Mouse (Mus musculus): ENCODE data around the gene Dhrs2.
A peak's percentile ranks its signal among the peaks of the same experiment; 100 is the strongest.

Gene Dhrs2

DNA sequence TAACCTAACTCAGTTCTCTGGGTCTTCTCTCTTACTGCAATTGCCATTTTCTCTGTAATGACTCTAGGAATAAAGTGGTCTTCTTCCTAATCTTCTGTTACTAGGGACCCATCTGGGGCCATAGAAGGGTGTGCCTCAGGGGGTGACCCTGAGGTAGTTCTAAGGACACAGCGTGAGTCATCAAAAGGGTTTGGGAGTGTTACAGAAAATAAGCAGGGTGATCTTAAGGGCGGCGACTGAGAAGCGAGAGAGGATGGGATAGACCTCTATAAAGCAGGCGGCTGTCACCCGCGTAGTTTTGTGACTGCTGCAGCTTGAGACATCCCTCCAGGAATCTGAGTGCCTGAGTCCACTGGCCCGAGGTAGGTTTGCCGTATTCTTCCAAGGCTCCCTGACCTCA is at the start of gene Dhrs2:
TSS of gene Dhrs2 (plus strand) at position 301 of the 400 bp plus-strand sequence.
- DNase-seq = no peak

DNA sequence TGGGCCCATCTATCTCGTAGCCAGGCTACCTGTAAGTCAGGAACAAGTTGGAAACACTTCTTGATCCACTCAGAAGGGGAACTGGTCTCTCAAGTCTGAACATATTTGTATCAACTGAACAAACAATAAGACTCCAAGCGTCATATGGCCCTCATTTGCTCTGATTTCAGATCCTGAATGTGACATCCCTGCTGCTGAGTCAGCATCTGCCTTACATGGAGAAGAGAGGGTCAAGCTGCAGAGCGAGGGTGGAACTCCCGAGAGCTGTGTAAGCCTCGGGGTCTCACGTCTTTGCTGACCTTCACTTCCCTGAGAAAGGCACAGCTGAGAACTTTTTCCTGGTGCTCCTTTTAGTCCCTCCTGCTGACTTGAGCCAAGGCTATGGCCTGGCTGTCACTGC is 47.6 kb upstream of the Dhrs2 start:
- no peak for DNase-seq

DNA sequence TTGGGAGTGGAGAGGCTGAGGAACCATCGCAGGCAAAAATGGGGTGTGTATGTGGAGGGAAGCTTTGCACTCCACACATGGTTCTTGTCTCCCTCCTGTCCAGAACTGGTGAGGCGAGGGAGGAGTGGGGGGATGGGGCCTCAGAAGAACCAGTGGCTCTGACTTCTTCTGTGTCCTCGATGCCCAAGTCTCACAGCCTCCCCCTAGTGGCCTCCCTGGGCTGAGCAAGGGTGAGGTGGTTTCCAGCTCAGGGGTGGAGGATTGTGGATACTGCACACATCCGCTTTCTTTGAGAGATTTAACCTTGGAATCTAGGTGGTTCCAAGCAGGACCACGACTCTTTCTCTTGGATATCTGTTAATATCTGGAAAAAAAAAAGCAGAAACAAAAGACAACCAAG is 44.5 kb upstream of the Dhrs2 start:
- DNase-seq = peak; percentile 78 to 81

DNA sequence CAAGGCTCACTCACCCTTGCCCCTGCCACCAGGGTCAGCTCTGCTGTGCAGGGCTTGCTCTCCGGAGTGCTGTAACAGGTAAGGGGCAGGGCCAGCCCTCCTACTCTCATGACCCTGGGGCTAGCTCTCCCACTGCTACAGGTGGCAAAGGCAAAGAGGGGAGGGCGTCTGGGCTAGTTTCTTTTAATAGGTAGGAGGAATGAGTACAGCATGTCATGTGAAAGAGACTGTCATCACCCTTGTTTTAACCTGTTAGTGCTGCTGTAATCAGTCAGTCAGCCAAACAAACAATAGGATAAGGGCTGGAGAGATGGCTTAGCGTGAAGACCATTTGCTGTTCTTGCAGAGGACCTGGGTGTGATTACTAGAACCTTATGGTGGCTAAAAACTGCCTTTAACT is 40.9 kb upstream of the Dhrs2 start:
- DNase-seq = no peak

DNA sequence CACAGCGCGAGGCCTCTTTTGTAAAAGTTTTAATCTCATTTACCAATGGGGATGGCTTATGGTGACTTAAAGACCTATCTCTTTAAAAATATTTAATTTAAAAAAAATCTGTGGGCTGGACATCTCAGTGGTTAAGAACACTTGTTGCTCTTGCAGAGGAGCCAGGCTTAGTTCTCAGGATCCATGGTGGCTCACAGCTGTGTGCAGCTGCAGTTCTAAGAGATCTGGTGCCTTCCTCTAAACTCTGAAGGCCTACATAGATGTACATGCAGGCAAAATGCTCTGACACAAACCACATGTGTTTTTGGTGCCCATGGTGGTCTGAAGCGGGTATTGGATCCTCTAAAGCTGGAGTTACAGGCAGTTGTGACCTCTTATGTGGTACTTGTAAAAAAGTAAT is 38.6 kb upstream of the Dhrs2 start:
- DNase-seq = no peak

DNA sequence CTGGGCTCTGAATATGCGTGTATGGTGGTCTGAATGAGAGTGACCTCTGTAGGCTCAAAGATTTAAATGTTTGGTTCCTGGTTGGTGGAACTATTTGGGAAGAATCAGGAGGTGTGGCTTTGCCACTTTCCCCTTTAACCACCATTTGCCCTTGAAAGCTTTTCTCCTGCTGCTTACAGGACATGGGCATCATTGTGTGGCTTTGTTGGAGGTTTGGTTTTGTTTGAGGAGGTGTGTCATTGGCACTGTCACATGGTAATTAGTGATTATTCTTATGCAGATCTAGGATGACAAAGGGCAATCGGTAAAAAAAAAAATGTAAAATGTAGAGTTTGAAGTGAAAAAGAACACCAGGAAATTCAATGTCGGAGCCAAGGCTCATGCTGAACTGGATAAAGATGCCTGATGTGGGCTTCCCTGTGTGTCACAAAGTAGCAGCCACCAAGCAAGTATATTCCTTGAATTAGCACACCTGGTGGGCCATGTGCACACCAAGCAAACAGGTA is 37.1 kb upstream of the Dhrs2 start:
- no peak for DNase-seq

DNA sequence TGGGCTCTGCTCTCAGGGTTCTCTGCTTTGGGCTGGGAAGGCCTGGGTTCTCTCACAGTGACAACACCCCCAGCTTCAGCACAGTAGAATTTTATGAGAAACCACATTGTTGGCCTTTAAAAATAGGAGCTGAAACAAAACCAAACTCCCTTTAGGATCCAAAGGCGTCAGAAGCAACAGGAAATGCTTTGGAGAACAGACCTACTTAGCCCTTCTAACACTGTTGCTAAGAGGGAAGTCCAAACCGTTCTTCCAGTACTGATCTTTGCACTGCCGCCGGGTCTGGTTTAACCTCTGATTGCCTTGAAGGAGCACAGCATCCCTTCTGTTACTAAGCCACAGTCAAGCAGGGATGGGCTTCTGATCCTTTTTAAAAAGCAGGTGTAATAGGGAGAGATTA is 33.3 kb upstream of the Dhrs2 start:
- DNase-seq = no peak

DNA sequence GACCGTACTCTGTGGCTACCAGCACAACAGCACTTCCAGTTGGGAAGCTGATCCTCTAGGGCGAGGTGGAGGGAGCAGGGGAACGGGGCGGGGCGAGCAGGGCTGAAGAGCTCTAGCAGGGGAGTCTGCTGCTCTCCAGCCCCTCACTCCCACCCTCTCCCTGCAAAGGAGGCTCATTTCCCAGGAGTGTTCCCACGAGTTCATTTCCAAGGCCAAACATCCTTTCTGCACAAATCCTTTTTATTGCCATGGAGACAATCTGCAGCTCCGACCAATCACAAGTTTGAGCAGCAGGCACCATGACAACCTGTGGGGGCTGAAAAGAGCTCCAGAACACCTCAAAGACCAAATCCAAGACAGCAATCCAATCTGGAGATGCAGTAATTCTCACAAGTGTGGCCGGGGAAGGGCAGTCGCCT is 32.4 kb upstream of the Dhrs2 start:
- DNase-seq = no peak

DNA sequence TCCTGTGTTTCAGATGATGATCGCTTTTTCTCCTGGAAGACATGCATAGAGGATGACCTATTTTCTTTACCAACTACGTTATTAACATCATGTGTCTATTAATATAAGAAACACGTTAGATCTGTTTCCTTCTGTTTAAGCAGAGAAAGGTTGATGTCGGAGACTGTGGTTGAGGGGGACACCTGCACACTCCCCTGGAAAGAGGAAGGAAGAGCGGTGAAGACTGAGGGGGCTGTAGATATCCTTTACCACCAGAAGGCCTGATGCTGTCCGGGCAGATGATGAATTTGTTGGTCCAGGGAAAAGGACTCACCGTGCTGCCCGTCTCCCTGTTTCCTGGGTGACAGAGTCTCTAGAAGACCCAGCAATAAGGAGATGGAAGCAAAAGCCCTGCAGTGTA is 28.5 kb upstream of the Dhrs2 start:
- no peak for DNase-seq

DNA sequence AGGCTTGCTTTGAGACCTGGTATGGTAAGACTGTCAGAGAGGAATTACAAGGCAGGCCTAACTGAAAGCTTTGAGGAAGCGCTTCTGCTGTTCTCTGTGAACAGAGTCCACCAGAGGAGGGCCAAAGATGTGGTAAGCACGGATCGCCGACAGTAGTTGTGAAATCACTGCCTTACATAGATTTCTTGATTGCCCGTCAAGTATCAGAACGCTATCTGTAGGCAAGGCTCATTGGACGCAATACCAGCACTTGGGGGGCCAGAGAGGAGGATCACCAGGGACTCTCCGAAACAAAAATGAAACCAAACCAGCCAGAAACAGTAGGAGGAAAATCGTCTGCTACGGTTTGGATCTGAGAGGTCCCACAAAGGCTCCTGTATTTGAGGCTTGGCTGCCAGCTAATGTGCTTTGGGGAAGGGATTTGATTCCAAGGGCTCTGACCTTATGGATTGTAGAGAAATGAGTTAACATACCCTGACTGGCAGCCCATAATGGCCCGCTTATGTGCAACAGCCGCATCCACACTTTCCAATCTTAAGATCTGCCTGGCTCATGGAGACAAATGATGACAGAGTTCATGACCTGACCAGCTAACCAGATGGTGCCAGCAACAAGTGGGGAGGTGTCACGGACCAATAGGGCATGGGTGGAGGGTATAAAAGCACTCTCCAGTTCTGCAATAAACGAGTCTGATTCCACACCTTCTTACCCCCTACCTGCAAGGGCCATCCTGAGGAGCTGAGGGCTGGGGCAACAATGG is 27.8 kb upstream of the Dhrs2 start:
- no peak for DNase-seq

DNA sequence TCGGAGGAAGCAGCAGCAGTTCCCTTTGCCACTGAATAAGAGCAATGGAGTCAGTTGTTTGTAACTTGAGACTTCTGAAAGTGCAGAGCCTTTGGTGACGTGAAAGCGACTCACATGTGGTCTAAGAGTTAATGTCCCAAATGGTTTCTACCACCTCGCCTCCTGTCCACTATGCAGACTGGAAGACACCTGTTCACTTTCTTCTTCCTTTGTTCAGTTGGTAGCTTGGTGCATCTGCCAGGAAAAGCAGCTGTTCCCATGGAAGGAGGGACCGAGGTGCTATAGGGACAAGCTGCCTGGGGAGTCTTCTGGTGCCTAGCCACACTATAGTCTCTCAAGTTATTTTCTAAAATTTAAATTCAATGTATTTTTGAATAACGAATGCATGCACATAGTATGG is 27.0 kb upstream of the Dhrs2 start:
- DNase-seq = no peak

DNA sequence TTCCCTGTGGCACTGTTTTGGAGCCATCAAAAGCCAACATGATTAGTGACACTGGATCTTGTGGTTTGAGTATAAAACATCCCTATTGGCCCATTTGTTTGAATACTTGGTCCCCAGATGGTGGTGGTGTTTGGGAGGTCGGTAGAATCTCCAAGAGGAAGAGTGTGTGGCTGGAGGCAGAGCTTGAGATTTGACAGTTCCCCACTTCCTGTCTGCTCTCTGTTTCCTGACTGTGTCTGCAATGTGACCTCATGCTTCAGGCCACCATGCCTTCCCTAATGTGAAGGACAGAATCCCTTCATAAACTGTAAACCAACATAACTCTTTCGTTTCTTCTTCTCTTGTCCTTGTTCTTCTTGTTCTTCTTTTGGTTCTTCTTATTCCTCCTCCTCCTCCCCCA is 24.7 kb upstream of the Dhrs2 start:
- DNase-seq = no peak

DNA sequence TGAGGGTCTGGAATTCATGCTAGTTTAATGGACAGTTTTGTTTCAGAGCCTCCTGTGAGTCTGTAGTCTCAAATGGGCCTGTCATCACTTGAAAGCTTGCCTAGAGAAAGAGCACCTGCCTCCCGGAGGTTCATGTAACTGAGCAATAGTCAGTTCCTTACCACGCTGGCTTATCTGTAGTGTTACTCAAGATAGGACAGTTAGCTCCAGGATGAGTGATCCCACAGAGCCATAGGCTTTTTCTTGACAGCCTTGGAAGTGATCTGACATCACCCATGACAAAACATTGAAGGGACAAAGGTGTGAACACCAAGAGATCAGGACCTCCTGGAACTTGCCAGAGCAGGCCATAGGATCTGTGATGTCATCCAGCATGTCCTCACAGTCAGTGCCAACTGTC is 23.6 kb upstream of the Dhrs2 start:
- no peak for DNase-seq

DNA sequence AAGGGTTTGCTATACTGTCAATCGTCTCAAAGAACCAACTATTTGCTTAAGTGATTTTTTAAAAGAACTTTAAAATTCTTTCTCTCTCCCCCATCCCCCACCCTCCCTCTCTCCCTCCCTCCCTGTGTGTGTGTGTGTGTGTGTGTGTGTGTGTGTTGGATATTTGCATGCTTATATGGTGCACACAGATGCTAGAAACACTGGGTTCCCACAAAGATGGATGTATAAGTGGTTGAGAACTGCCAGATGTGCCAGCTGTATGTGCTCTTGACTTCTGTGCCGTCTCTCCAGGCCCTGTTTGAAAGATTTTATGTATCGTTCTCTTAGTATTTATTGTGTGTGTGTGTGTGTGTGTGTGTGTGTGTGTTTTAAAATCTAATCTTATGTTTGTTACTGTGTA is 17.3 kb upstream of the Dhrs2 start:
- no peak for DNase-seq

DNA sequence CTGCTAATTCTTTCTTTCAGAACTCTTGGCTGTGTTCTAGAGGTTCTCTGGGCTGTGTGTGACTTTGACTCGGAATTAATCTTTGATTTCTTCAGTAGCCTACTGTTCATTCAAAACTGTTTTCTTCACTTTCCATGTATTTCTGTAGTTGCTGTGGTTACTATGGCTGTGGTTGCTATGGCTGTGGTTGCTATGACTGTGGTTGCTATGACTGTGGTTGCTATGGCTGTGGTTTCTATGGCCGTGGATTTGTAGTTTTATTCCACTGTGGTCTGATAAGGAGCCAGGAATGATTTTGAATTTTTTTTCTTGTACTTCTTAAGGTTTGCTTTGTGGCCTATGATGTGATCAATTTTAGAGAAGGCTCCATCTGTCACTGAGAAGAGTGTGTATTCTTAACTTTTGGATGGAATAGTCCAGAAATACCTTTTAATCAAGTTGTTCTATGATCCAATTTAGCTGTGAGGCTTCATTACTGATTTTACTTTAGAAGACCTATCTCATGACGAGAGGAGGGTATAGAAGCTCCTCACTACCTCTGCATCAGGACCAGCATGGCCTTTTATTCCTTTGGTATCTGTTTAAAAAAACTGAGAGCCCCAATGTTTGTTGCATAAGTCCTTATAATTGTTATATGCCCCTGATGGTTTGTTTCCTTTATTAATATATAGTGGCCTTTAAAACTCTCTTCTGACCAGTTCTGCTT is 16.6 kb upstream of the Dhrs2 start:
- no peak for DNase-seq

DNA sequence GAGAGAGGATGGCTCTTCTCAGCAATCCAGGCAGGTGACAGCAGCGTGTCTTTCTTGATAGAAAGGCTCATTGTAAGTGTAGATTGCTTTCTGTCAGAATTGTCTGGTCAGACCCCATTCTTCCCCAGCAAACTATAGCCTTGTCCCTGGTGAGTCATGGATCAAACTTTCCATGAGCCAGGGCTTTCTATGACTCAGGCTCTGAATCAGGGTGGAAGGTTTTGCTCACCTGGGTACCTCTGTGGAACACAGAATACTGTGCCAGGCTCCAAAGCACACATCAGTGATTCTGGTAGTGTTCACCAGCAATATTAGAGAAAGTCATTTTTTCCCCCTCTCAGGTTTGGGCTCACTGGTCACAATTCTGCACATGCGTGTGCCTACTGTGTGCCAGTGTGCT is 13.5 kb upstream of the Dhrs2 start:
- DNase-seq = no peak

DNA sequence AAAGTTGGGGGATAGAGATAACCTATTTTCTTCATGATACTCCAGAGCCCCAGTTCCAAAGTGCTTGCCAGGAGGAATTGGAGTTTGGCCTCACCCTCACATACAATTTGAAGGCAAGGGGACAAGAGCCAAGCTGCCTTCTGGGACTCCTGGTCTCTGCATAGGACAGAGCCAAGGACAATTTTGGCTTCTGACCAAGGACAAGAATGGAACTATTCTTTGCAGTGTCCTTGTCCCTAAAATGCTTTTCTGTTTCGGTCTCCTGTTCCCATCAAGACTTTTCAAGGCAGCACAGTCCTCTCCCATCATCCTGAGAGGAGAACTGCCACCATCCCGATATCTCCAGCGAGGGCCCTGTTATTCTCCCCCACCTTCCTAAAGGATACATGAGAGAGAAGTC is 8.2 kb upstream of the Dhrs2 start:
- peak; percentile 16 to 24 for DNase-seq

DNA sequence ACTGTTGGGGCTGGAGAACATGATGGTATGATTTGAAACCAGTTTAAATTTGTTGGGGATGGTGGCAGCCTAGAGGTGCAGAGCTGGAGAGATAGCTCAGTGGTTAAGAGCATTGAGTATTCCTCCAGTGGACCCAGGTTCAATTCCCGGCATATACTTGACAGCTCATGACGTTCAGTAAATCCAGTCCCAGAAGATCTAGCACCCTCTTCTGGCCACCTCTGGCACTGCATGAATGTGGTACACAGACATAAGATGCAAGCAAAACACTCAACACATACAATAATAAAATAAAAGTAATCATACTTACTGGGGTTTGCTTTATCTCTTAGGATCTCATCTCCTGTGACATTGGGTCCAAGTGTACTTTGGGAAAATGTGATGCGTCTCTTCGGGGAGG is 7.3 kb upstream of the Dhrs2 start:
- peak; percentile 61 to 63 for DNase-seq

DNA sequence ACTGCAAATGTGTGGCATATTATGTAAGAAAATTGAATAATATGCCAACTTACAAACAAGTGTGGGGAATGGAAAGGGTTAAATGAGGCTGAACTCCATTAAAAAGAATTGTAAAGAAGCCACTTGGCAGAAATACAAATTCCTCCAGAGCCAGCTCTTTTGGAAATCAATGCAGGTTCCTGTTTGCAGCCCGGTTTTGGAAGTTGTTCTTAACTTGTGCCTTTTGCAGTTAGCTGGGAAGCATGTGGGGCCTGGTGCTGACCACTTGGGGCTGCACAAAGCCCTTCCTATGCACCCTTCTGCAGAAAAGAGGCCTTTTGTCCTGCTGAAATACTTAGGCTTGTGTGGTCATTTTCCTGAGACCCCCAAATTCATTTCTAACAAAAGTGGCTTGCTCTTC is 1.4 kb downstream of the Dhrs2 start:
- DNase-seq = no peak

DNA sequence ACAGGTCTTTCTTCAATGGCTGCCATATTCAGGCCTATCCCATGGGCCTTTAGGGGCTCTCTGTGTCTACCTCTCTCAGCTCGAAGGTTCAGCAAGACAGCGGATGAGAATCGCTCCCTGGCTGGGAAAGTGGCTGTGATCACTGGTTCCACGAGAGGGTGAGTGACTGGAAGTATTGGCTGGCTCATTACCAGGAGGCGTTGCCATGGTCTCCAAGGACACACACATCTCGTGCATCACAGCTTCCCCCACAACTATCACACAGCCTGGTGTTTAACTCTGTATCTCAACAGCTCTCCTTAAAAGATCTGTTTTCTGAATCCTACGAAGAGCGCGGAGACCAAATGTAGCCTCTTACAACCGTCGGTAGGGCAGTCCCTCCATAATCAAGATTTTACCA is 12.8 kb downstream of the Dhrs2 start:
- no peak for DNase-seq

DNA sequence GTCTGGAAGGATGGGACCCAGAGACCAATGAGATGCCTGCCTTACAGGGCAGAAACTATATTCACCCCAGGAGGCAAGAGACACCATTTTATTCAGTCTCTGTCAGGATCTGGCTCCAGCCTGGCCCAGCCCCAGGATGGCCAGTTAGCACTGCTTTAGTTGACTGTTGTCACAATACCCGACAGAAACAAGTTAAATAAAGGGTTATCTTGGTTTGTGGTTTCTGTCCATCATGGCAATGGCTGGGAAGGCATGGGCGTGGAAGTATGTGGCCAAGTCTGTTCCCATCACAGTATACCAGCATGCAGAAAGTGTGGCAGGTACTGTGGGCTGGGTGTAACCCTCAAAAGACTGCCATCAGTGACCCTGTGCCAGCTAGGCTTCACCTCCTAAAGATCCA is 14.9 kb downstream of the Dhrs2 start:
- DNase-seq = no peak

DNA sequence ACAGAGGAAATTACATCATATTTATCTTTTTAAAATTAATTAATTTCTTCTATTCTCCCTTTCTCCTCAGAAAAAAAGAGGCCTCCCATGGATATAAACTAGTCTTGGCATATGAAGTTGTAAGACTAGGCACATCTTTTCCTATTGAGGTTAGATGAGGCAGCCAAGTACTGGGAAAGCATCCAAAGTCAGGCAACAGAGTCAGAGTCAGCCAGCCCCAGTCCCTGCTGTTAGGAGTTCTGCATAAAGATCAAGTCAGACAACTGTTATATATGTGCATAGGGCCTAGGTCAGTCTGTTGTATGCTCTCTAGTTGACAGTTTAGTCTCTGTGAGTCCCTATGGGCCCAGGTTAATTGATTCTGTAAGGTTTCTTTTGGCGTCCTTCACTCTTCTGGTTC is 20.9 kb downstream of the Dhrs2 start:
- DNase-seq = peak; percentile 48 to 64

DNA sequence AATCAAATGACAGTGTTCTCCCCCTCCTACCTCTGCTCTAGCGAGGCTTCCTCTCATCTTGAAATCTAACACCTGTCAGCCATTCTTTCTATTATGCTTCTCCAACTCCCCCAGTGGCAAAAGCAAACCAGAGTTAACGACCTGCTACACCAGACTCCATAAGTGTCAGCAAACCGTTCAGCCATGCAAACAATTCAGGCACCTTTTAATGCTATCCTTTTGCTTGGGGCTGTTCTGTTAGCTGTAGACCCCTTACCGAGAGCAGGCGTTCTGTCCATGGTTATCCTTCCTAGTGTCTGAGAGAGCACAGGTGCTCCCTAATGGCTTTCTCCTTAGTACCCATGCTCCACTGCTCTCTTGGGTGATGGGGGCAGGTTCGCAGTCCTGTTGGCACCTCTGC is 25.4 kb downstream of the Dhrs2 start:
- no peak for DNase-seq

DNA sequence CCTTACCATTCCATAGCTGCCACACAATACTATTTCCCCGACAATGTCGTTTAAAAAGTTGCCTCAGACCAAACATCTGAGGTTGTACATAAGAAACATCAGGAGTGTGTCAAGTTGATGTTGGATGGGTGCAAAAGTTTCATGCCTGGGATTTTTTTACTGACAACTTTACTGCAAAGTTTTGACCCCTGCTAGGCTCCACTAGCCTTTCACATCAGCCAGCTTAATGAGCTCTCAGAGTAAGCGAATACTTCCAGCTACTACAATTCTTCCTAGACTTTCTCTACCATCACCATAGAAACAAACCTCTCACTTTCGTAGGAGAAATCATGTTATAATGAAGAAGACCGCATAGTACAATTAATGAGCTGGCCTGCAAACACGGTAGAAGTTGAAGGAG is 26.5 kb downstream of the Dhrs2 start:
- DNase-seq = no peak

DNA sequence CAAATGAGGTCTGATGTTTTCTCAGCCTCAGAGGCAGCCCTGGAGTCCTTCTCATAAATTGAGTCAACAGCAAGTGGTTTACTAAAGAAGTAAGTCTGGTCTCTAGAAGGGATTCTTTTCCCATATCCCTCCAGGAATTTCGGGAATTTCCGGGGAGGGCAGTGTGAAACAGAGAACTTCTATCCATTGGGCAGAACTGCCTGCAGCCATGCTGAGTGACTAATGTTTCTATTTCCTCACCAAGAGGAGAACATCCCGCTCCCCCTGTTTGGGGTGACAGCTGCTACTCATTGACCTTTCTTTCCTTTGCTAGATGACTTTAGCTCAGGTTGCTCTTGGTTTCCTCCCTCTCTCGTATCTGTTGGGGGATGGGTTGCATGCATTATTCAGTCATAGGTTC is 31.8 kb downstream of the Dhrs2 start:
- DNase-seq = no peak
